Mouse (Mus musculus) liver, adult 2 months (tissue): ENCODE results near the gene Abcc5.

ENCODE experiments used
- CTCF ChIP-seq: fragments of 200-500 bp; IDR thresholded peaks from 2 replicates; pipeline ENCODE4 v1.5.1; 2011; ENCODE audit warnings: low read depth, low read length, control low read depth
- POLR2A ChIP-seq: fragments of 200-500 bp; IDR thresholded peaks from 2 replicates; pipeline ENCODE4 v1.6.1; 2011; ENCODE audit warnings: low read length, control low read depth; ENCODE audit not compliant: insufficient read depth; ENCODE audit errors: extremely low read depth

DNA sequence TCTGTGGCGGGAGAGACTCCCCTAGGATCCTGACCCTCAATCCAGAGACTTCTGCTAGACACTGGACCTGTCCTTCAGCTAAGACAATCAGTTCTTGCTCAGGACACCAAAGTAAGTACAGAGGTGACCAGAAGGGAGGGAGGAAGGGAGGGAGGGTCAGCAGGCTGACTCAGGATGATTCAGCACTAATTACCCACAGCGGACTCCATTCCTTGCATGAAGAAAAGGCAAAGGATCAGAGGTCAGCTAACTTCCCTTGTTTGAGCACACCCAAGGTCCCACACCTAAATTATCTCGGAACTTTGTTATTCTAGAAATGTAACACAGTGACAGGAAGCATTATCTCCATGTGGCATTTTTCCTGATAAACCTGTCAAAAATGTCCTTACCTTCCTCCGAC is 54.5 kb downstream of the Abcc5 start:
- TF ChIP-seq CTCF (no peak), POLR2A (no peak)
